Mouse (Mus musculus): ENCODE measurements around the gene Cant1. TPM values are rescaled to one million over a fixed set of nuclear protein-coding genes. Genes with fewer than 3 reads are reported as not detected.

Gene Cant1
- total RNA-seq (2021), result 10 to 100 TPM; 19.6 to 20.2 TPM

DNA sequence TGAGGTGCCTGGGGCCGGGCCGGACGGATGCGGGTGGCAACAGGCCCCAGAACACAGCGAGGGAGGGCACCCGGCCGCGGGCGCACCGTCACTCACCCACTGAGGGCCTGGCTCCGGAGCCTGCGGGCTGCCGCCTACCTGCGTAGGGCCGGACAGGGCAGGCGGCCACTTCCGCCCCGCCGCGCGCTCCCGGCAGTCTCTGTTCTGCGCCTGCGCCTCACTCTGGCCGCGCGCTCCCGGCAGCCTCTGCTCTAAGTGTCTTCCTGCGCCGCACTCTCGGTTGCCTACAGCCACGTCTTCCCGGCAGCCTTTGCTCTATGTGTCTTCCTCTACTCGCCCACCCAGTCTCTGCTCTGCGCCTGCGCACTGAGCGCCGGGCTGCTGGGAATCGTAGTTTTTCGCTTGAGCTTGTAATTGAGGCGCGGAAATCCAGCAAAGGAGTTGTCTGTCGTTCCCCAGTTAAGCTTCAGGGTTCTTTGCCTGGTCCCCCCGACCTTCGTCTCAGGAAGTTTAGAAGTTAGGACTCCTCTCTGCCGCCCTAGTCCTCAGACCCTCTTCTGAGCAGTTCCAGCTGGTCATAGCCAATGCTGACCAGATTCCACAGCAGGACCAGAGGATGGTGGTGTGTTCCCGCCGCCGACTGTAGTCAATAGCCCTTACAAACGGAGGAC lies at the start of gene Cant1:
Gene Cant1 (minus strand): TSS at position 253 of the 671 bp plus-strand sequence.
- DNase-seq, result peak; percentile 97

DNA sequence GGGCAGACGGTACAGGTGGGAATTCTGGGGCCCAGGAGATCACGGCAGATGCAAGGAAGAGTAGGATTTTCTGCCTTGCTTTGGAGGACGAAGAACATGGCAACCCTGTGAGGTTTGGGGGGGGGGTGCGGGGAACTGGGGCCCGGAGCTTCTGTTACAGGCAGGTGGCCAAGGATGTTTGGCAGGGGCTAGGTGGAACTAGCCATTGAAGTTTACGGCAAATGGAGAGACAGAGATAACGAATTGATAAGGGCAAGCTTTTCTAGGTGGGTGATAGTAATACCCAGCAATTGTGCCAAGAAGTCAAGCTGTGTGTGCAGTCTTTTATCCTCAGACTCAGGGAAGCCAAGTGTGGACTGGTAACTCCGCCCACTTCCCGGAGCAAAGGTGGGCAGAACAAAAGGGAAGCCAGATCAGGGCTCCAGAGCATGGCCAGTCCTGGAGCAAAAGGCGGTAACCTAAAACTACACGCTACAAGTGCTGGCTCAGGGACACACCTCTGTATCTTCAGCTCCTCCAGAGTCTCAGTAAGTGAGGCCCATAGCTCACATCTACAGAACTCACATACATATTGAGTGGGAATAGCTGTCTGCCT lies 48.7 kb upstream of the Cant1 start:
- no peak for DNase-seq

DNA sequence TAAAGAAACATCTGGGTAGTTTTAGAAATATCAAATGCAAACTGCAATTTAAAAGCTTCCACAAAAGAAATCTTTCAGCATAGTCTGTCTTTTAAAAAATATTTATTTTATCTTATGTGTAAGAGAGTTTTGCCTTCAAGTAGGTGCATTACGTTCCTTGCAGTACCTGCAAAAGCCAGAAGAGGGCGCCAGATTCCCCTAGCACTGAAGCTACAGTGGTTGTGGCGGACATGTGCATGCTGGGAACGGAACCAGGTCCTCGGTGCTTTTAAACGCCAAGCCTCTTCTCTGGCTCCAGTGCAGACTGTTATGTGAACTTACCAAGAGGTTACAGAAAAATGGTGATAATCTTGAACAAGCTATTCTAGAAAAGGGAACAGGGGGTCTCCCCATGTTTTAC lies 41.4 kb upstream of the Cant1 start:
- DNase-seq, result peak; percentile 38

DNA sequence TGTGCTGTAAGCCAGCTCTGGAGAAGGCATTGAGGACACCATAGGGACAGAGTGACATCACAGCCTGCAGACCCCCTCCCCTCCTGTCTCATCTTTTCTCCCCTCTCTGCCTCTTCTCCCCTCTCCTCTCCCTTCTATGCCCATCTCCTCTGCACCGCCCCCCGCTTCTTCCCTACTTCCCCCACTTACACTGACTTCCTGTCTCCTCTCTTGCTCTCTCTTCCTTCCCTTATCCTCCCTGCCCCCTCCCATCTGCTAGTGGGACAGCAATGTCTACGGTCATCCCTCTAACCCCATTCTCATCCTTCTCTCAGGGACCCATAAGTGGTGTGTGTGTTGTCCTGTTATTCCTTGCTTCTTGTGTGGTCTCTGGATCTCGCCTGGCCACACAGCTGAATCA lies 40.6 kb upstream of the Cant1 start:
- no peak for DNase-seq

DNA sequence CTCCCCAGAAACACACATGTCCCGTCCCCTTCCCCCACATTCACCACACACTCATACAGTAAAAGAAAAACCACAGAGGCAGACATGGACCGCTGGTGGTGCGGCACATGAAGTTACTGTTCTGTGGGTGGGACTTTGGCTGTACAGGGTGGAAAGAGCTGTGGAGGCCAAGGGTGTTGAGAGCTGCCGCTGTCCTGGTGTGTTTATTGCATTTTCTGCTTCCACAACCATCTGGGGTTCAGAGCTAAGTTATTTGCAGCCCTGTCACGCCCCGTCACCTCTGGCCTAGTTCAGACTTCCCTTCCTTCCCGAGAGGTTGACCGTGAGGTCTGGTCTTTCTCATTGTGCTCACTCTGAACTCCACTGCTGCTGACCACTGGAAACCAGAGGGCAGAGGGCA lies 40.2 kb upstream of the Cant1 start:
- peak; percentile 64 for DNase-seq

DNA sequence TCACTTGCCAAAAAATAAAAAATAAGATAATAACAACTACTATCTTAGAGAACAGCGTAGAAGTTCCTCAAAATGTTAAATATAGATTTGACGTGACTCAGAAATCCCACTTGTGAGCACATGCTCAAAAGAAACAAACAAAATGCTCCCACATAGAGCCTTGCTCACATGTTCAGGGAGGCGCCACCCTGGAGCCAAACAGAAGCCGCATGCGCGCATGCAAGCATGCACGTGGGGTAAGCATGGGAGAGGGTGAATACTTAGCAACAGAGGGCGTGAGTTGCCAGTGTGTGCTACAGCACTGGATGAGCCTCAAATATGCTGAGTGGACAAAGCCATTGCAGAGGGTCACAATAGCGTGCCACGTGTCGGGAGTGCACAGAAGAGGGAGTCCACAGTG lies 38.1 kb upstream of the Cant1 start:
- peak; percentile 37 for DNase-seq

DNA sequence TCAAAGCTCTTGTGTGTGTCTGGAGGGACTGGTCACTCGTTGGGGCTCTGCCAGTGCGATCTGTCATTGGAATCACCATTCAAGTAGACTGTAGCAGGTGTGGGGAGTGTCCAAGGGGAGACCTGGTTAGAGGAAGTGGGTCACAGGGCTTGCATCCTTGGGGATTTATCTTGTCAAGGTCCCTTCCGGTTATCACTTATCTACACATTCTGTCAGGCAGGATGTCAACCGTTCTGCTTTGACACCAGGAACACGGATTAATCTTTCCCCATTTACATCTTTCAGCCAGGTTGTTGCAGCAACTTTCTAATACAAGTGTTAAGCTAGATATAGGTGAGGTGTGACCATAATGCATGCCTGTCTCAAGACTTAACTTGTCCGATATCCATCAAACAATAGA lies 36.9 kb upstream of the Cant1 start:
- DNase-seq, result no peak

DNA sequence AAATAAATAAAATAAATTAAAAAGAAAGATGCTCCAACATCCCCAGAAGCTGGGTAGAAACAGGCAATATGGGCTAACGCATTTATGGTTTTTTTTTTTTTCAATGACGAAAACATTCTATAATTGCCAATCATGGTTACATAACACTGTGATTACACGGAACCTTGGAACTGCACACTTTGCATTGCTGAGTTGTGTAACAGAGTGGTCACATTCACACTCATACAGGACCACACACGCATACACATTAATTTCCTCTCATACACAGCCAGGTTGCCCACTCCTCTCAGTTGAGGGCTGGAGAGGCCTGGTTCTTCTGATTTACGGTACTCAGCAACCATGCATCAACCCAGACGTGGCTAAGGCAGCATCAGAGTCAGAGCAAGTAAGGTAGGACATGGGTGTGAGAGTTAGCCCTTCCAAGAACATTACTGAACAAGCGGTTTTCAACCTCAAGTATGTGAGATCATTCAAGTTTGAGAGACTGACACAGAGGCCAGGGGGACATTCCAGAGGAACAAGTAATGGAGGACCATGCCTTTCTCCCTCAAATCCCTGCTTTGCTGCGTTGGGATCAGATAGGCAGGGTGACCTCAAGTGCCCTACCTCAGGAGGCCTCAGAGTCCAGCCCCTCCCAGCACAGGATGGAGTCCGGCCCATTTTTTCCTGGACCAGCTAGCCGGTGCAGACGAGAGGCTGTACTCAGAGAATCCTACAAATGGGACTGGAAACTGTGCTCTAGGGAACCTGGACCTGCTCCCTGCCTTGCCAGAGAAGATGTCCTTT lies 35.2 kb upstream of the Cant1 start:
- DNase-seq, result no peak

DNA sequence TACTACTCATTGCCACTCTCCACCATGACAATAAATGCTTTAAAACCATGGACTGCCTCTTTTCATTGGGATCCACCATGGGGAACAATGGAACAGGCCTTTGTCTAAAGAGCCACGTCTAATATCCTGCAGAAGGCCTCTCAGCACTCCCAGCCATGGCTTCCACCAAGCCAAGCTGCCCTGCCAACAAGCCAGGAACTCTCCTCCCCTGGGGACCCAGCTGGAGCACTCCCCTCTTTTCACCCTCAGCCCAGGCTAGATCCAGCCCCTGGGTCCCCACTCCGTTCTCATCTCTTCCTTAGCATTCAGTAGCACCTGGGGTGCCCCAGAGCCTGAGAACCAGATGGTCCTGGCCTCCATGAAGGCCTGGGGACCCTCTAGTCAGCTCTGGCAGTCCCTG lies 34.1 kb upstream of the Cant1 start:
- no peak for DNase-seq

DNA sequence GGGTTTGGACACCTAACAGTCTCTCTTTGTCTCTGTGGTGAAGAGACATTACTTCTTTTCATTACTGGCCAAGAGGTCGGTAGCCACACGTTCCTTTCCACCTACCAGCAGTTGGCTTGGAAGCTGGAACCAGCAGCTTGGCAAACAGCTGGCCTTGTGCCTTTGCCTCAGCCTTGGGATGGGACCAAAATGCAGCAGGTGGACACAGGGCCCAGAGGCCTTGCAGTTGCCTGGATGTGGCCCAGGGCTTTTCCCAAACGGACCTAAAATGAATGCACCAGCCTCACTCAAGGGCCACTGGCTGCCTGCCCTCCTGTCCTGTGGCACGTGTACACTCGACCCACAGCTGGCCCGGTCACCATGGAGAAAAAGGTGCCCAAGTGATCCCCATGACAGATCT lies 32.3 kb upstream of the Cant1 start:
- no peak for DNase-seq

DNA sequence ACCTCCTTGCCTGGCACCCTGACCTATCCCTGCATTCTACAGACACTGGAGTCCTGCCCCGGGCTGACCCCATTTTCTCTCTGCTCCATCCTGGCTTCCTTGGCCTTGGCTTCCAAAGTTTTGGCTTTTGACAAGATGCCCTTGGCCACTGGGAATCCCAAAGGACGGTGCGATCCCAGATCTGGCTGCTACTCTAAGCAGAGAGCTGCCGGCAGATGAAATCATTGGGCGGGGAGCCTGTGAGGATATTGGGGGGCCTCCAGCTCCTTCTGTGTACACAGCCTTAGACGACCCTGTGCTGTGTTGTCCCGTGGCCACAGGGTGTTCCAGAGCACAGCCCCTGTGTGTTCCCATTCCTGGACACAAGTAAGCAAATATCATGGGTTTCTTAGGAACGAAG lies 29.5 kb upstream of the Cant1 start:
- peak; percentile 55 for DNase-seq

DNA sequence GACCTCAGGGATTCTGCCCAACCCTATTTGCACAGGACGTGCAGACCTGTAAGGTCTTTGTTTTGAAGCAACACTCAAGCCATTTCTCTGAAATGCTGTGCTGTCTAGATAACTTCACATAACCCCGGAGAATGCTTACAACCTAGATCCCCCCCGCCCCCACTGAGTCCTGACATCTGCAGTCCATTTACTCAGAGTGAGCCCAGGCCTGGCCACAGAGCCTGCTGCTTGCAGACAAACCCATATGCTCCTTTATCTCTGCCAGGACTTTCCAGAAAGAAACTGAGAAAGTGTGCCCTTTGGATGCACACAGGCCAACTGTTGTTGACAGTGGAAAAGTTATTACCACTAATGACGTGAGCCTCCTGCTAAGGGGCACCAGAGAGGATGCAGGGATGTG lies 28.5 kb upstream of the Cant1 start:
- DNase-seq, result no peak

DNA sequence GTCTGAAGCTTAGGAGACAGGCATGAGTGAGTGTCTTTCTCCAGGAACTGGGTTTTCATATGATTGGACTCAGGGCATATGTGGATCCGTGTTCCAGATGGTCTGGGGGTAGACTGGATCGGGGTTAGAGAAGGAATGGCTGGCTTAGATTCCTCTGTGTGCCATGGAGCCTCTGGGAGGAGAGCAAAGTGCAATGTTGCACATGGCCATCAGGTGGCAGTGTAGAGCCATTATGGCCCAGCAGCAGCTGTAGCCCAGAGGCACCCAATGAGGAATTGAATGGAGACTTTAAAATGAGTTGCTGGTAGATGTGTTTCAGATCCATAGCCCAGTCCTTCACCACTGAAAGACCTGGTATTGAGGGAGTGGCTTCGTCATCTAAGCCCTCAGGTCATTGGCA lies 27.0 kb upstream of the Cant1 start:
- peak; percentile 84 for DNase-seq

DNA sequence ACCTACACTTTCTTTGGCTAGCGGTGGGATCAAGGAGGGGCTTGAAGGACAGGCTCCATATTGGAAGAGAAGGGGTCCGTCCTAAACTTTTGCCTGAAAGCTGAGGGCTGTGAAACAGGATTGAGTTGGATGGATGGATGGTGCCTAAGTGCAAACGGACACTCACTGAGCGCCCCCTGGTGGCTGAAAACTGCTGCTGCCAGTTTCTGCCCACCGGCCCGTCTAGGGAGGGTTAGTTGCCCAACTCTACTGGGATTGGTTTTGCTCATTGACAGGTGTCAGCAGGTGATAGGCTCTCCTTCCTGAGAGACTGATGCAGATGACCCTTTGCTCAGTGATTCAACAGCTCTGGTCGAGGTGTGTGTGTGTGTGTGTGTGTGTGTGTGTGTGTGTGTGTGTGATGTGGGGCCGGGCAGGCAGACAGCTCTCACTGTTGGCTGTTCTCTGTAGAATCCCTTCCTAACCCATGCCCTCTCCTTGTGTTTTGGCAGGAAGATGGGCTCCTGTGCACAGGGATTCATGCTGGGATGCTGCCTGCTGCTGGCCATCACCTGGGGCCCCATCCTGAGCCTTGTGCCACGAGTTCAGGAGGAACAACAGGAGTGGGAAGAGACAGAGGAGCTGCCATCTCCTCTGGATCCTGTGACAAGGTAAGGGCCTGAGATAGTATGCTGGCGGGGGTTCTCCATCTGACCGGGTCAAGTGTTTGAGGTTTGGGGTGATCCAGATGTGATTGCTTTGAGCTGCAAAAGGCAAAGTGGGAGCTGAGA lies 24.5 kb upstream of the Cant1 start:
- DNase-seq, result peak; percentile 89

DNA sequence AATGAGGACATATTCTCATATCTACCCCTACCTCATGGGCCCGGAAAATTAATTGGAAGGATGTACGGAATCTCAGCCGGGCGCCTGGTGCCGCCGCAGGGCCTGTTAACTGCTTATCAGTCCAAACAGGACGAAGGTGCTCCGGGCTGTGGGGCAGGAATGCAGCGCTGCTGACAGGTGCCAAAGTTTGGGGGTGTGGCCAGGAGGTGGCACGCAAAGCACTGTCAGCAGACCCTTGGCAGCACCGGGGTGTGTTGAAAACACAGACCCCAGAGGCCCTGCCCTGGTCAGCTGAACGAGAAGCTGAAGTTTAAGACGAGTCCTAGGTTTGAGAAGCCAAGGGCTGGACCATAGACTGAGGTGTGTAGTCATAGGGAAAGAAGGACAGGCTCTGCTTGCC lies 23.8 kb upstream of the Cant1 start:
- no peak for DNase-seq

DNA sequence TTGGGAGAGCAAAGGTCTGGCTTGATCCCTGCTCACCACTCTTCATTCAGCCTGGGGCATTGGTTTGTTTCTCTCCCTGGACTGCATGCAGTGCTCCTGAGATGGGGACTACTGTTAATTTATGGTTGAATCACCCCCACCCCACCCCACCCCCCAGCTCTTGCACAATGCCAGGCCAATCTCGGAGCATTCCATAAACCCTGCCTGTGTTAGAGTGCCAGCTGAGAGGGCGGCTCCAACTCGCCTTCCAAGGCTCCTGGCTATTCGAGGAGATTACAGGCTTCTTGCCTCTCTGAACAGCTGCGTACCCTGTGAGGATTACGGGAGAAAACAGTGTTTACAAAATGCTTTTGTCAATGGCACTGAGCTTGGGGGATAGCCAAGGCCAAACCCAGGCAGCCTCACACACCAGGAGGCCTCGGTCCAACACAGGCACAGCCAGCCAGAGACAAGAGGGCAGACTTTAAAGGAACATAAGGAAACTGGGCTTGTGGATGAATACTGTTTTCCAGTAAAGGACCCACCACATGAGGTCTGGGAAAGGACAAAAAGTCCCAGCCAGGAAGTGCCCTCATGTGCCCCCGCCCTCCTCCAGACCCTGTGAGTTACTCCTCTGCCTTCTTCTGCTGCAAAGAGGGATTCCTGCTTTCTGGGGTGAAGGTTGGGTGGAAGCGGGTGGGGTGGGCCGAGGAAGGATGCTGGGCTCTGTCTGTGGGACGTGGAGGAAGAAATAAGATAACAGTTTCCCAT lies 20.0 kb upstream of the Cant1 start:
- DNase-seq, result no peak

DNA sequence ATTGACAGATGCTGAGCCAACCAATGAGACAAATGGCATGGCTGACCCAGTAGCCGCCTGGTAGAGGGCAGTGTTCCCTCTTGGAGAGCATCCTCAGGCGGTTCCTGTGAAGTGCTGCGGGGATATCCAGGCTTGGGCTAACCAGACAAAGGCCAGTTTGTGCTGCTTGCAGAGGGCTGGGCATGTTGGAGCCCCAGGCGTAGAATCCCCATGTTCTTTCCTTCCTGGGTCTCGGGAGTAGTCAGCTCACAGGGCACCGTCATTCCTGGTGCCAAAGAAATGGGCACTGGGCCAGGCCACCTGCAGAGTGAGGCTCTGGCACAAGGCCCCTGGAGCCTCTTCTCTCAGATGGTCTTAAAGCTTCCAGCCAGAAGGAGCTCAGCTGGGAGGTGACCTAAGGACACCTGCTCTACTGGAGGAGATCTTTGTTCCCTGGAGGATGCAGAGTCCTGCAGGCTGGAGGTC lies 17.6 kb upstream of the Cant1 start:
- DNase-seq, result peak; percentile 40

DNA sequence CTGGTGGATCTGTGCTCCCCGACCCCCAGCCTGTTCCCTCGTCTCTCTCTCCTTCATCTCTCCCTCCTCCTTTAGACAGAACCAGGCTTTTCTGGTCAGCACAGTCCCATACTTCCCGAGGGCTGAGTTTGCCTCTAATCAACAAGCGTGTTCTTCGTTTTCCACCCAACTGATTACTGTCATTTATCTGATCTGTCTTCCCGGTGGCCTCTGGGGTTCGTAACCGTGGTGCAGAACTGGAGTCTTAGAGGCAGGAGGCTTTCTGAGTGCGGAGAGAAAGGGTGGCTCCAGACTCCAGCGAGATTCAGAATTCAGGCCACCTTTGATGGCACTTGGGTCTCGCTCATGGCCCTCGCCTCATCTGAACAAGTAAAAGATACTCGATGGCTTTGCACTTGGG lies 15.2 kb upstream of the Cant1 start:
- no peak for DNase-seq

DNA sequence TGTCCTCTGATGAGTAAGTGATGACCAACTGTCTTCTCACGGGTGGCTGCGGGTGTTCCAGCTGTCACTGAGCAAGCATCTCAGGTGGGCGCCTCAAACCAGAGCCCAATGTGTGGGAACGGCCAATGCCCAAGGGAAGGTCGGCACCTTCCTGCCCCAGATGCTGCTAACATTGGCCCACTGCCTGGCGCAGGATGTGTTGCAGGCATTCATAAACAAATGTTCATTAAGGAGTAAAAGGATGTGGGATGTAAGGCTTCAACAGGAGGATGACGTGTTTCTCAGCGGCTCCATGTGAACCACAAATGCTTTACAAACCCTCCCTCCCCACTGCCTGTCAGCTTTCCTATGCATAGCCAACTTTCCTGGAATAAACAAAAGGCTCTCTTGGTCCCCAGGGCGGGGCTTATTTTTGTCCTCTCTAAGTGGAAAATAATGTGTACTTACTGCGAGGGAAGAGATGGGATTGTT lies 14.5 kb upstream of the Cant1 start:
- DNase-seq, result peak; percentile 58

DNA sequence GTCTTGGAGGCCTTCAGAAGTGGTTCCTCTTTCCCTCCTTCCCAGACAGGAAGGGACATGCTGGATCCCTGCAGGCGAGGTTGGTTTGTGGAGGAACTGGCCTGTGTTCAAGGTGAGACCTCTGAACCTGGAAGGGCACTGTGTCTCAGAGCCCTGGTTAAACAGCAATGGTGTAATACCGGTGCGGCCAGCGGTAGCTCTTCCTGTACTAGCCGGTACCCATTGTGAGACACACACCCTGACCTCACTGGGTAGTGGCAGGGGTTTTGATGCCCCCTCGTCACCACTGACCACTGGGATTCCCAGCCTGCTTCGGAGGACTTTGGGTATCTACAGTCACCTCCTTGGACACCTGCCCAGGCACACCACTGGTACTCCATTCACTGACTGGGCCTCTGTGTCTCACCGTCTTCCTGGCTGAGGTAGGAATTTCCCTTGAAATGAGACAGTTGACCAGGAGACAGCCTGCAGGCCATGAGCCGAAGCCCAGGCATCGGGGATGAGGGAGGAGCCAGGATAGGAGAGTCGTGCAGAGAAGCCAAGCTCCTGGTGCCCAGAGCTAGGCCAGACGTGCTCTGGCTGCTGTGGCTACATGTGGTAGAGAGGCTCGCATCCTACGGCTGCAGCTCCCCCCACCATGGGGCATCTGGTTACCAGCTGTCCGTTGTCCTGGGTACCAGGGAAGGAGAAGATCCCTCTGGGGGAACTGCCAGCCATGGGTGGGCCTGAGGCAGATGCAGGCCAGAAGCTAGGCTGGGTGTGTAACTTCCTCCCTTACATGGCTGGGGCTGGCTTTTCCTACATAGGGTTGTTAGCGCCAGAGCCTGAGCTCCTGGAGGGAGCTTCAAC lies 12.4 kb upstream of the Cant1 start:
- no peak for DNase-seq

DNA sequence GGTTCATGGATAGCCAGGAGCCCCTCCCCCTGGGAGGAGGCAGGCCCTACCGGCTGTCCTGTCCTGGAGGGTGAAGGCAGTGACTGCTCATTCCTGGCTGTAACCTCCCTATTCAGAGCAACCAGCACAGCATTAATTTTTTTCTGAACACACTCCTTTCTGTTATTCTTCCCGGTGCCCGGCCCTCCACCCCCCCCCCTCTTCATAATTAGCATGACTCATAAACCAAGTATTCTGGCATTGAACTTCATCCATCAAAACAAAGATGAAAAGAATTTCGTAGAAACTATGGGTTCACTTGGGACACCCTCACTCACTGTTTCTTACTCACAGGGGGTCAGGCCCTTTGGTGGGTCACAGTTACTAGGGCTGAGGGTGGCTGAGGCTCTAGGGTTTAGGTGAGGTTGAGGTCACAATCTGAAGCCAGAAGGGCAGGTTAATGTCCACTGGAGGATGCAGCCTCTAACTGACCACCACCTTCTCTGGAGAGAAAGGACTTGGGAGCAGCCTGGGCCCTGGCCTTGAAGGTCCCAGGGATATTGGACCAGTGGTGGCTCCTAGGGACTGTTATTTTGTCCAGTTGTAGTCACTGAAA lies 11.5 kb upstream of the Cant1 start:
- DNase-seq, result no peak
